Mouse (Mus musculus) MEL (cell line): Measurements from ENCODE around the gene Ttf2. TPM values are rescaled to one million over a fixed set of nuclear protein-coding genes. Genes with fewer than 3 reads are reported as not detected.

Source experiments
- DNase-seq: peaks from one replicate; pipeline ENCODE4 v3.0.0; 2011; ENCODE audit warnings: low read depth, low spot score
- H3K27ac ChIP-seq: 2 replicates; pipeline ENCODE4 v1.5.1; 2012; ENCODE audit warnings: low read depth, mild to moderate bottlenecking, control low read depth, low read length, moderate library complexity; ENCODE audit not compliant: control insufficient read depth
- H3K27me3 ChIP-seq, 2 experiments: fragments of 150-350 bp in 1 of 2; sonication (generic) in 1 of 2; 2 replicates each; pipeline ENCODE4 v1.6.1; 2012; ENCODE audit warnings: low read length in 2 of 2, mild to moderate bottlenecking in 2 of 2, improper control_type of control experiment in 1 of 2, moderate library complexity in 1 of 2; ENCODE audit not compliant: insufficient read depth in 2 of 2, control insufficient read depth in 1 of 2
- H3K36me3 ChIP-seq, 2 experiments: 2 replicates each; pipeline ENCODE4 v1.6.1; 2012 to 2014; ENCODE audit warnings: low read length in 2 of 2, improper control_type of control experiment in 1 of 2, inconsistent platforms in 1 of 2, mild to moderate bottlenecking in 1 of 2; ENCODE audit not compliant: insufficient read depth in 2 of 2, control insufficient read depth in 1 of 2
- H3K4me1 ChIP-seq, 2 experiments: fragments of 150-350 bp in 1 of 2; sonication (generic) in 1 of 2; 2 replicates each; pipeline ENCODE4 v1.6.1; 2012; ENCODE audit warnings: low read length in 2 of 2, improper control_type of control experiment in 1 of 2, mild to moderate bottlenecking in 1 of 2; ENCODE audit not compliant: insufficient read depth in 2 of 2, control insufficient read depth in 1 of 2
- H3K4me3 ChIP-seq, 2 experiments: fragments of 150-350 bp in 1 of 2; sonication (generic) in 1 of 2; 2 replicates each; pipeline ENCODE4 v1.5.1; 2012; ENCODE audit warnings: low read depth in 2 of 2, low read length in 2 of 2, mild to moderate bottlenecking in 2 of 2, moderate library complexity in 2 of 2, control low read depth in 1 of 2, improper control_type of control experiment in 1 of 2; ENCODE audit not compliant: control insufficient read depth in 1 of 2, insufficient read depth in 1 of 2
- H3K79me2 ChIP-seq: 2 replicates; pipeline ENCODE4 v1.6.1; 2012; ENCODE audit warnings: mild to moderate bottlenecking, low read length, moderate library complexity; ENCODE audit not compliant: control insufficient read depth, poor library complexity, insufficient read depth
- H3K9ac ChIP-seq: 2 replicates; pipeline ENCODE4 v1.6.1; 2012; ENCODE audit warnings: low read depth, mild to moderate bottlenecking, control low read depth, low read length, moderate library complexity; ENCODE audit not compliant: control insufficient read depth, poor library complexity, severe bottlenecking
- H3K9me3 ChIP-seq: fragments of 150-350 bp; sonication (generic); replicated peaks from 2 replicates; pipeline ENCODE4 v1.6.1; 2012; ENCODE audit warnings: mild to moderate bottlenecking, low read length, improper control_type of control experiment, moderate library complexity; ENCODE audit not compliant: insufficient read depth
- CTCF ChIP-seq, 3 experiments: IDR thresholded peaks in 2 of 3; conservative IDR thresholded peaks in 1 of 3; 2 replicates each; pipeline ENCODE4 v1.5.1; 2011 to 2012; ENCODE audit warnings: low read length in 3 of 3, low read depth in 2 of 3, mild to moderate bottlenecking in 2 of 3, improper control_type of control experiment in 1 of 3, inconsistent platforms in 1 of 3, mixed read lengths in 1 of 3, moderate library complexity in 1 of 3; ENCODE audit not compliant: control insufficient read depth in 1 of 3, insufficient read depth in 1 of 3, poor library complexity in 1 of 3, severe bottlenecking in 1 of 3
- EP300 ChIP-seq, 2 experiments: IDR thresholded peaks; 2 replicates each; pipeline ENCODE4 v1.6.1; 2011; ENCODE audit warnings: improper control_type of control experiment in 2 of 2, low read length in 2 of 2, low read depth in 1 of 2, mild to moderate bottlenecking in 1 of 2
- GATA1 ChIP-seq: IDR thresholded peaks from 2 replicates; pipeline ENCODE4 v1.6.1; 2011; ENCODE audit warnings: low read depth, low read length, improper control_type of control experiment
- MAX ChIP-seq: IDR thresholded peaks from 2 replicates; pipeline ENCODE4 v1.6.1; 2011; ENCODE audit warnings: low read length, improper control_type of control experiment
- MEF2A ChIP-seq: IDR thresholded peaks from 2 replicates; pipeline ENCODE4 v1.6.1; 2014; ENCODE audit warnings: low read depth, mild to moderate bottlenecking, inconsistent platforms, low read length, improper control_type of control experiment; ENCODE audit not compliant: poor library complexity, insufficient replicate concordance, severe bottlenecking; ENCODE audit errors: extremely low read depth
- MXI1 ChIP-seq: IDR thresholded peaks from 2 replicates; pipeline ENCODE4 v1.6.1; 2011; ENCODE audit warnings: mild to moderate bottlenecking, low read depth, low read length, improper control_type of control experiment
- MYC ChIP-seq: IDR thresholded peaks from 2 replicates; pipeline ENCODE4 v1.6.1; 2011; ENCODE audit warnings: low read depth, mild to moderate bottlenecking, low read length, improper control_type of control experiment, moderate library complexity
- POLR2A ChIP-seq, 2 experiments: IDR thresholded peaks; 2 replicates each; pipeline ENCODE4 v1.6.1; 2011 to 2012; ENCODE audit warnings: low read length in 2 of 2, mild to moderate bottlenecking in 2 of 2, control low read depth in 1 of 2, improper control_type of control experiment in 1 of 2, low read depth in 1 of 2, moderate library complexity in 1 of 2; ENCODE audit not compliant: control insufficient read depth in 1 of 2, insufficient read depth in 1 of 2, poor library complexity in 1 of 2
- POLR2AphosphoS2 ChIP-seq: IDR thresholded peaks from 2 replicates; pipeline ENCODE4 v1.6.1; 2011; ENCODE audit warnings: low read length, improper control_type of control experiment
- POLR2AphosphoS5 ChIP-seq: IDR thresholded peaks from 2 replicates; pipeline ENCODE4 v1.6.1; 2012; ENCODE audit warnings: low read depth, borderline replicate concordance, mild to moderate bottlenecking, inconsistent platforms, low read length, moderate library complexity, mixed read lengths
- RCOR1 ChIP-seq: IDR thresholded peaks from 2 replicates; pipeline ENCODE4 v1.6.1; 2012; ENCODE audit warnings: low read depth, mild to moderate bottlenecking, inconsistent platforms, low read length, improper control_type of control experiment
- SMC3 ChIP-seq: IDR thresholded peaks from 2 replicates; pipeline ENCODE4 v1.6.1; 2011; ENCODE audit warnings: low read depth, low read length, improper control_type of control experiment
- TAL1 ChIP-seq: IDR thresholded peaks from 2 replicates; pipeline ENCODE4 v1.6.1; 2012; ENCODE audit warnings: mild to moderate bottlenecking, inconsistent platforms, low read length, moderate library complexity, mixed read lengths
- TBP ChIP-seq: IDR thresholded peaks from 2 replicates; pipeline ENCODE4 v1.8.0; 2011; ENCODE audit warnings: low read depth, low read length, improper control_type of control experiment
- UBTF ChIP-seq: IDR thresholded peaks from 2 replicates; pipeline ENCODE4 v1.6.1; 2012; ENCODE audit warnings: low read depth, mild to moderate bottlenecking, inconsistent platforms, low read length, improper control_type of control experiment, moderate library complexity, borderline replicate concordance; ENCODE audit not compliant: insufficient read depth
- ZKSCAN1 ChIP-seq: IDR thresholded peaks from 2 replicates; pipeline ENCODE4 v1.6.1; 2012; ENCODE audit warnings: low read depth, mild to moderate bottlenecking, inconsistent platforms, low read length, improper control_type of control experiment, moderate library complexity
- polyA plus RNA-seq, 2 experiments: library from polyadenylated mRNA; stranded (reverse) in 1 of 2; unstranded in 1 of 2; fragments of >175 nt in 1 of 2; fragments of >200 nt in 1 of 2; gene quantifications; 2 replicates each; pipeline versions ENCODE4 v1.2.1 to v1.2.4; 2012; ENCODE audit warnings: low replicate concordance in 2 of 2, low read depth in 1 of 2; ENCODE audit not compliant: insufficient read length in 2 of 2, insufficient read depth in 1 of 2, missing spikeins in 1 of 2
- total RNA-seq: library from RNA; depleted of rRNA; stranded (reverse); fragments of 300-350 nt; gene quantifications from 2 replicates; pipeline ENCODE4 v1.2.3, GENCODE M21; 2012

Gene Ttf2
- total and polyA plus RNA-seq, 3 experiments: 27.7 to 34.4 TPM; not detected in 1

DNA sequence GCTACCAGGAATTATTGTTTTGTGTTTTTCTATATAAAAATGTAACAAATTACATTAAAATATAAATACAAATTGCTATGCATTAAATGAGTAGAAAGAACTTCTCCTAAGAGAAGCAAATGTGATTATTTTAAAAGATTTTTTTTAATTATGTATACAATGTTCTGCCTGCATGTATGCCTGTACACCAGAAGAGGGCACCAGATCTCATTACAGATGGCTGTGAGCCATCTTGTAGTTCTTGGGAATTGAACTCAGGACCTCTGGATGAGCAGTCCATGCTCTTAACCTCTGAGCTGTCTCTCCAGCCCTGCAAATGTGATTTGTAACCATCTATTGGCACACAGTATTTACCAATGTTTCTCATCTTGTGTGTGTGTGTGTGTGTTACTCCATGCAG is 14.8 kb downstream of the Ttf2 start:
- no peak overlapping the region for H3K9ac ChIP-seq
- no peaks in the 10 kb centered on the region for H3K9me3 ChIP-seq
- H3K4me3 ChIP-seq: no peak overlapping the region
- peak; percentile 38 for DNase-seq
- H3K4me1 ChIP-seq: no peaks in the 10 kb centered on the region
- H3K27me3 ChIP-seq: no peaks in the 10 kb centered on the region
- TF ChIP-seq TBP (0 out of 2 replicates have a peak, but pooled peaks have one; percentile 38), POLR2AphosphoS2 (no peak), CTCF (IDR thresholded peaks at IDR 0.05 in 2 of 3, conservative IDR thresholded peaks at IDR 0.05 in 1 of 3; ENCODE audit: control insufficient read depth in 1 of 3, insufficient read depth in 1 of 3, low read depth in 2 of 3, low read length in 3 of 3, poor library complexity in 1 of 3, severe bottlenecking in 1 of 3) (peak in 2 of 3 experiments; percentile 41 to 43; a peak in 4 of 6 replicates)
- TF ChIP-seq, all 39 proteins: peak for 2
- H3K36me3 ChIP-seq: peaks cover 0 to 25% of the 10 kb centered on the region in 2 experiments; a peak in 2 of 4 replicates
- no peak overlapping the region for H3K27ac ChIP-seq
- H3K79me2 ChIP-seq: no peaks in the 10 kb centered on the region

DNA sequence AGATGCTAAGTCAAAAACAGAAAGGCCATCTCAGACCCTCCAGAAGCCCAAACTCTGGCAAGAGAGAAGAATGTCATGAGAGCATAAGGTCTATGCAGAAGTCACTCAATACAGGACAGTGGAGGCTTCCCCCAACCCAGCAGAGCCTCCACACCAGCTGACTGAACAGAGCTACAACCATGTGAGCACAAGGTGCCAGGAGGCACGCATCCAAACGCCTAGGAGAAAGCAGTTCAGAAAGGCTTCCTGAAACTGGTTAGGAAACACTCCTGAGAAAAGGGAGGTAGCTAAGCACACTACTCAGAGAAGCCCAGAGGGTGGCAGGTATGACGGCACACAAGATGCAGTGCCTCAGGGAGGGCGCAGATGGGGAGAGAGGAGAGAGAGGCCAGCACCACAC is 17.9 kb downstream of the Ttf2 start:
- H3K4me3 ChIP-seq: no peak overlapping the region
- TF ChIP-seq RCOR1 (no peak), TAL1 (no peak), GATA1 (no peak), UBTF (no peak), SMC3 (no peak), MYC (no peak), CTCF (IDR thresholded peaks at IDR 0.05 in 2 of 3, conservative IDR thresholded peaks at IDR 0.05 in 1 of 3; ENCODE audit: control insufficient read depth in 1 of 3, insufficient read depth in 1 of 3, low read depth in 2 of 3, low read length in 3 of 3, poor library complexity in 1 of 3, severe bottlenecking in 1 of 3) (no peak), MAX (no peak), MEF2A (no peak), EP300 (IDR thresholded peaks at IDR 0.05; ENCODE audit: low read depth in 1 of 2, low read length in 2 of 2) (no peak), ZKSCAN1 (no peak), MXI1 (no peak), POLR2AphosphoS5 (no peak), POLR2AphosphoS2 (no peak), POLR2A (IDR thresholded peaks at IDR 0.05; ENCODE audit: control insufficient read depth in 1 of 2, insufficient read depth in 1 of 2, low read depth in 1 of 2, low read length in 2 of 2, poor library complexity in 1 of 2) (no peak)
- no peaks in the 10 kb centered on the region for H3K4me1 ChIP-seq
- no peaks in the 10 kb centered on the region for H3K9me3 ChIP-seq
- no peak overlapping the region for H3K27ac ChIP-seq
- H3K79me2 ChIP-seq: no peaks in the 10 kb centered on the region
- DNase-seq: no peak
- no peaks in the 10 kb centered on the region for H3K27me3 ChIP-seq
- H3K9ac ChIP-seq: no peak overlapping the region
- peaks cover 0 to 29% of the 10 kb centered on the region in 2 experiments; a peak in 2 of 4 replicates for H3K36me3 ChIP-seq
